Mouse (Mus musculus): ENCODE measurements at regions not wholly inside any gene's neighbourhood (a gene's known extent, or its start where the extent isn't known, plus 50 kb on each side); places are given as distances from the start of the nearest gene placed in this dataset.
A peak's percentile ranks its signal among the peaks of the same experiment; 100 is the strongest.

DNA sequence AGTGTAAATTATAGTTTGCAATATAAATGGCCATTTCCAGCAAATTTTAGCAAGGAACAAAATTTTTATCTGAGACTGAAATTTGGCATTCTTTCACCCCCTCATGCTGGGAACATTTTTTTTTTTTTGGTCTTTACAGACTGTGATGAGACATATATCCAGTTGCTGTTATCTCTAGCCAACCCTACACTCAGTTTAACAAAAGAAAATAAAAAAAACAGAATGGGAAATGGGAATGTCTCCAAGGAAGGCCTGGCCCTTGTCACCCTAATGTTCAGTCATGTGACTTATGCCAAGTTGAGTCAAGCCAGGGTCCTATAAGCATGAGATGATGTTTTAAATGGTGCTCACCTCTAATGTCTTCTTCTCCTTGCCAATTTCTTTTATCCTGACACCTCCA lies 289.2 kb upstream of the Zfp64 start:
- no peak for ATAC-seq
- no peaks in the 10 kb centered on the region for H3K36me3 ChIP-seq (ENCODE audit: control insufficient read depth, insufficient read depth, low read length)
- no peak overlapping the region for H3K4me2 ChIP-seq (ENCODE audit: low read length)
- no peak overlapping the region for H3K4me3 ChIP-seq (ENCODE audit: low read length)
- no peaks in the 10 kb centered on the region for H3K4me1 ChIP-seq (ENCODE audit: control insufficient read depth, insufficient read depth, low read depth, low read length)
- no peak overlapping the region for H3K27ac ChIP-seq (ENCODE audit: low read depth, low read length)
- H3K27me3 ChIP-seq (replicated peaks; ENCODE audit: control insufficient read depth, insufficient read depth, low read length), result no peaks in the 10 kb centered on the region
- H3K9ac ChIP-seq (ENCODE audit: low read depth, low read length), result no peak overlapping the region
- no peaks in the 10 kb centered on the region for H3K9me3 ChIP-seq (ENCODE audit: control insufficient read depth, low read length)

DNA sequence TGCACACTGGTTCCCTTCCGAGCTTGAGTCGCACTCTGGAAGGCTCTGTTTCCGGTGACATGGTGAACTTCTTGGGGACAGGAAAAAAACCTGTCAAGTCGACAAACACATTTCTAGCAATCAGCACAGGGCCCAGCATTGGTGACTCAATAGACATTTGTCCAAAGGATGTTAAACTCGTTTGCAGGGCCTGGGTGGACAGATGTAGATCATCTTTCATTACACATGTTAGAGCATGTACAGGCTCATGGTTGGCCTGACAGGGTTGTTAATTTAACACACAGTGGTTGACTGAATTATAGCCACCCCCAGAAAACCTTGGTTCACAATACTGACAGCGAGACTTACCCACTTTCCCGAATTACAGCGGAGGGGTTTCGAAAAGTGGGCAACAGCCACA lies 288.6 kb upstream of the Zfp64 start:
- Histone ChIP-seq H3K27ac (ENCODE audit: low read depth, low read length) (no peak overlapping the region), H3K9ac (ENCODE audit: low read depth, low read length) (no peak overlapping the region), H3K9me3 (ENCODE audit: control insufficient read depth, low read length) (no peaks in the 10 kb centered on the region), H3K4me1 (ENCODE audit: control insufficient read depth, insufficient read depth, low read depth, low read length) (no peaks in the 10 kb centered on the region), H3K36me3 (ENCODE audit: control insufficient read depth, insufficient read depth, low read length) (no peaks in the 10 kb centered on the region), H3K27me3 (replicated peaks; ENCODE audit: control insufficient read depth, insufficient read depth, low read length) (no peaks in the 10 kb centered on the region), H3K4me3 (ENCODE audit: low read length) (no peak overlapping the region), H3K4me2 (ENCODE audit: low read length) (no peak overlapping the region)
- ATAC-seq, result no peak
- 95% methylated on average over 9 of the region's 9 CpGs for WGBS

DNA sequence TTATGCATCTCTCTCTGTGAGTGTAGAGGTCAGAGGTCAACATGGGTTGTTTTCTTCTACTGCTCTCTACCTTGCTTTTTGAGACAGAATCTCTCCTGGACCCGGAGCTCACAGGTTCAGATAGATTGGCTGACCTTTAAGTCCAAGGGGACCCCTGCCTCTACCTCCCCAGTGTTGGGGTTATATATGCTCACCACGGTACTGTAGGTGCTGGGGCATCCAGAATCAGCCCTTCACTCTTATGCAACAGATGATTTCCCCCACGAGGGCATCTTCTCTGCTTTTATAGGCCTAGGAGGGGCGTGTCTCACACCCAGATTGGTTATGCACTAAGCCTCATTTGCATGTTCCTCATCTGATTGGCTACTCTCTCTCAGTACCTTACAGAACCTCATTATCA lies 282.5 kb upstream of the Zfp64 start:
- Histone ChIP-seq H3K4me3 (ENCODE audit: low read length) (no peak overlapping the region), H3K27ac (ENCODE audit: low read depth, low read length) (no peak overlapping the region), H3K4me2 (ENCODE audit: low read length) (no peak overlapping the region), H3K4me1 (ENCODE audit: control insufficient read depth, insufficient read depth, low read depth, low read length) (no peaks in the 10 kb centered on the region), H3K36me3 (ENCODE audit: control insufficient read depth, insufficient read depth, low read length) (no peaks in the 10 kb centered on the region), H3K27me3 (replicated peaks; ENCODE audit: control insufficient read depth, insufficient read depth, low read length) (no peaks in the 10 kb centered on the region), H3K9ac (ENCODE audit: low read depth, low read length) (no peak overlapping the region), H3K9me3 (ENCODE audit: control insufficient read depth, low read length) (no peaks in the 10 kb centered on the region)
- no peak for ATAC-seq
- WGBS, result 95% methylated on average over 4 of the region's 4 CpGs

DNA sequence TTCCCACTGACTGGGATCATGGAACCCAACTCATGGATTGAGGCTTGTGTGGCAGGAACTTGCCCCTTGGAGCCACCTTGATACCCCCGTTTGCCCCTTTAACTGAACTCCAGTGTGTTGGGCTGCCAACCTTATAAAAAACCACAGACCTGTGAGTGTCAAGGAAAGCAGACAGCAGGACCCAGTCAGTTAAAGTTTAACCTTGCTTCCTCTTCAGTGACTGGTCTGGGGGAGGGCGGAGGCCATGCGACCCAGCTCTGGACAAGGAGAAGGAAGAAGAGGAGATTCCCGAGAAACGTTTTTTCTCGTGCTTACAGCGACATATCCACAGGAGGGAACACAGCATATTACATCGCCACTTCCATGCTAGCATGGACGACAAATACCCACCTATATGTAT lies 281.9 kb upstream of the Zfp64 start:
- Histone ChIP-seq H3K4me3 (ENCODE audit: low read length) (no peak overlapping the region), H3K4me2 (ENCODE audit: low read length) (no peak overlapping the region), H3K27ac (ENCODE audit: low read depth, low read length) (no peak overlapping the region), H3K9me3 (ENCODE audit: control insufficient read depth, low read length) (no peaks in the 10 kb centered on the region), H3K36me3 (ENCODE audit: control insufficient read depth, insufficient read depth, low read length) (no peaks in the 10 kb centered on the region), H3K27me3 (replicated peaks; ENCODE audit: control insufficient read depth, insufficient read depth, low read length) (no peaks in the 10 kb centered on the region), H3K9ac (ENCODE audit: low read depth, low read length) (no peak overlapping the region), H3K4me1 (ENCODE audit: control insufficient read depth, insufficient read depth, low read depth, low read length) (no peaks in the 10 kb centered on the region)
- no peak for ATAC-seq
- WGBS, result 91% methylated on average over 9 of the region's 9 CpGs

DNA sequence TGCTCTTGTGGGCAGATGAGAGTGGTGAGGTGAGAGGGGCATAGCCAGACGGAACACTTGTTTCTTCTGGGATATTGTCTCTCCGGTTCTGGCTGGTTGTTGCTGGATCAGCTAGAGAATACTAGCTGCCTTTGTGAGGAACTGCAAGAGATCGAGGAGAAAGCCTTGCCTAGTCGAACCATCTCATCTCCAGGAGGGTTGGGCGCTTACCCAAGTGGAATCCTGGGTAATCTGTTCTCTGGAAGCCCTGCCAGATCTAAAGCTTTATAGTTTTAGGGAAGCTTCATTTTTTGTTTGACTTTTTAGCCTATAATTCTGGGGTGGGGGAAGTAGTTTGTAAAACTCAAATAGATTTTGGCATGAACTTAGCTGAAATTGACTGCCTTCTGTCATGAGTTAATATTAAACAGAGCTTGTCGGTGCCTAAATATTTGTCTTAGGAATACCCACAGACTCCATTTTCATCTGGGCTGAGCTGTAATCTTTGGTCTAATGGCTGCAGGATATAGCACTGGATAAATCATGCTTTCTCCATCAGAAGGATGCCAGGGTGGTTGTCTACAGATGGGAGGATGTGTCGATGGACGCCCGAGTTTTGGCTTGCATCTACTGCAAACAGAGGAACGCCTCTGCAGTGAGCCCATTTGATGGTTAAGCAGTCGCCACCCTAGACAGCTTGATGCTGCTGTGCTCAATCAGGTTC lies 279.1 kb upstream of the Zfp64 start:
- H3K4me2 ChIP-seq (ENCODE audit: low read length), result no peak overlapping the region
- H3K9me3 ChIP-seq (ENCODE audit: control insufficient read depth, low read length), result no peaks in the 10 kb centered on the region
- WGBS, result 88% methylated on average over 11 of the region's 11 CpGs
- H3K36me3 ChIP-seq (ENCODE audit: control insufficient read depth, insufficient read depth, low read length), result no peaks in the 10 kb centered on the region
- H3K9ac ChIP-seq (ENCODE audit: low read depth, low read length), result no peak overlapping the region
- H3K27me3 ChIP-seq (replicated peaks; ENCODE audit: control insufficient read depth, insufficient read depth, low read length), result no peaks in the 10 kb centered on the region
- no peak overlapping the region for H3K4me3 ChIP-seq (ENCODE audit: low read length)
- ATAC-seq, result no peak
- no peak overlapping the region for H3K27ac ChIP-seq (ENCODE audit: low read depth, low read length)
- H3K4me1 ChIP-seq (ENCODE audit: control insufficient read depth, insufficient read depth, low read depth, low read length), result no peaks in the 10 kb centered on the region

DNA sequence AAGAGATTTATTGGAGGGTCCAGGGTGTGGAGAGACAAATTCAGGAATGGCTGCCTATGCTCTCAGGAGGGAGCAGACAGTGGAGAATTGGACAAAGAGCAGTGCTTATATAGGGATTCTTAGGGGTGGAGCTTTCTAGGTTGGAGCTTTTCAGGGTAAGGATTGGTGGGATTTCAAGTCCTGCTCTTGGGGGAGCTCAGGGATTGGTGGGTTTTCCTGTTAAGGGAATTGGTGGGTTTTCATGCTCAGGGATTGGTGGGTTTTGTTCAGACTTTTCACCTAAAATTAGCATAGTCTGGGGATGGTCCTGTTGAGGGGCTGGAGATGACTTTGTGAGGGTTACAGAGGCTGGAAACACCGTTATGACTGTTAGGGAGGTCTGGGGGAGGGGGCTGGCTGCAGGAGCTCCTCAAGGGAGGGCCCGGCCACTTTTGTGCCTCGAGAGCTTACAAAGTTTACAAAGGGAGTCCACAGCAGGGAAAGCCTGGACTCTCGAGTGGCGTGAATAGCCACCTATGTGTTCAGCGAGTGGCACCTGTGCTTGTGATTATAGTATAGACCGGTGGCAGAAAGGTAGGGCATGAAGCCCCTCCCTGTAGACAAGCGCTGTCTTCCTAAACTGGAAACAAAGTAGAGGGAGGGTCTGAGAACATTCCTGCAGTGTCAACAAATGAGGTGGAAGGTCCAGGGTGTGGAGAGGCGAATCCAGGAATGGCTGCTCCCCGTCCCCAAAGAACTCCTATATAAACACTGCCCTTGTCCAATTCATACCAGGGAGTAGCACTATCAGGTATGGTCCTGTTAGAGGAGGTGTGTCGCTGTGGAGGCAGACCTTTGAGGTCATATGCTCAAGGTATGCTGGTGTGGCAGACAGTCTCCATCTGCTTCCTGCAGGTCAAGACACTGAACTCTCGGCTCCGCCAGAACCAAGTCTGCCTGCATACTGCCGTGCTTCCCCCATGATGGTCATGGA lies 278.1 kb upstream of the Zfp64 start:
- no peak overlapping the region for H3K27ac ChIP-seq (ENCODE audit: low read depth, low read length)
- H3K4me3 ChIP-seq (ENCODE audit: low read length), result no peak overlapping the region
- WGBS, result 79% methylated on average over 14 of the region's 14 CpGs
- no peak overlapping the region for H3K4me2 ChIP-seq (ENCODE audit: low read length)
- H3K9me3 ChIP-seq (ENCODE audit: control insufficient read depth, low read length), result no peaks in the 10 kb centered on the region; the same call in 1 of the 2 replicates
- ATAC-seq, result no peak
- H3K4me1 ChIP-seq (ENCODE audit: control insufficient read depth, insufficient read depth, low read depth, low read length), result no peaks in the 10 kb centered on the region
- no peak overlapping the region for H3K9ac ChIP-seq (ENCODE audit: low read depth, low read length)
- no peaks in the 10 kb centered on the region for H3K36me3 ChIP-seq (ENCODE audit: control insufficient read depth, insufficient read depth, low read length)
- no peaks in the 10 kb centered on the region for H3K27me3 ChIP-seq (replicated peaks; ENCODE audit: control insufficient read depth, insufficient read depth, low read length)

DNA sequence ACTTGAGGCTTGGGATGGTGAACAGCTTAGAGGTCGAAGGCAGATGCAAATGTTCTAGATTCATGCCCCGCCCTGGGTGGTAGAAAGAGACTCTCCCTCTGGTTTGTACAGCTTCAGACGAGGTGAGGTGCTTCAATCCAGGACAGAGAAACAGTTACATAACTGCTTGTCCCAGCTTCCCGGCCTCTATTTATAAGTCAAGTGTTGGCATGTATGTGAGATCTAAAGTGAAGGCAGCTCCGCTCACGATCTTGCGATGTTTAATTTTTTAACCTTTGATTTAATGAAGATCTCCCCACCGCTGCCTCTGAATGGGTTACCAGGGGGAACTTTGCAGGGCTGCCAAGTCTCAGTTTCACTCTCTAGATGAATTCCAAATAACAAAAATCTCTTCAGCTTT lies 266.9 kb upstream of the Zfp64 start:
- ATAC-seq, result no peak
- Histone ChIP-seq H3K36me3 (ENCODE audit: control insufficient read depth, insufficient read depth, low read length) (no peaks in the 10 kb centered on the region), H3K27me3 (replicated peaks; ENCODE audit: control insufficient read depth, insufficient read depth, low read length) (no peaks in the 10 kb centered on the region), H3K9me3 (ENCODE audit: control insufficient read depth, low read length) (no peaks in the 10 kb centered on the region), H3K27ac (ENCODE audit: low read depth, low read length) (no peak overlapping the region), H3K4me1 (ENCODE audit: control insufficient read depth, insufficient read depth, low read depth, low read length) (no peaks in the 10 kb centered on the region), H3K4me3 (ENCODE audit: low read length) (no peak overlapping the region), H3K9ac (ENCODE audit: low read depth, low read length) (no peak overlapping the region), H3K4me2 (ENCODE audit: low read length) (no peak overlapping the region)
- 77% methylated on average over 8 of the region's 8 CpGs for WGBS

DNA sequence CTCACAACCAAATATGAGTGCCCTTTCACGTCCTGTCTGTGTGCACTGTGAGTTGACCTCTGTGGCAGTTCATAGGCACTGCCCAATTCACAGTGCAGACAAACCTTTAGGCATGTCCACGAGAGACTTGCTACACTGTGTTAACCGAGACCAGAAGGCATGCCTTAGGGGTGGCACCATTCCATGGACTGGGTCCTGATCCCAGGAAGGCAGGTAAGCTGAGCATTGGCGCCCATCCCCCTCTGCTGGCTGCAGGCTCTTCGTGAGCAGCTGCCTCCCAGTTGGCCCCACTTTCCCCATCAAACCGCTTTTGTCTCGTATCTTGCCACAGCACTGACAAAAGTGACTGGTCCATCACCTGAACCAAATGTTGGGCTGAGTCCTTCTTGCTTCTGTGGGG lies 265.8 kb upstream of the Zfp64 start:
- Histone ChIP-seq H3K9me3 (ENCODE audit: control insufficient read depth, low read length) (no peaks in the 10 kb centered on the region), H3K27me3 (replicated peaks; ENCODE audit: control insufficient read depth, insufficient read depth, low read length) (no peaks in the 10 kb centered on the region), H3K9ac (ENCODE audit: low read depth, low read length) (no peak overlapping the region), H3K4me1 (ENCODE audit: control insufficient read depth, insufficient read depth, low read depth, low read length) (no peaks in the 10 kb centered on the region), H3K4me3 (ENCODE audit: low read length) (no peak overlapping the region), H3K36me3 (ENCODE audit: control insufficient read depth, insufficient read depth, low read length) (no peaks in the 10 kb centered on the region), H3K27ac (ENCODE audit: low read depth, low read length) (no peak overlapping the region), H3K4me2 (ENCODE audit: low read length) (no peak overlapping the region)
- WGBS, result 76% methylated on average over 7 of the region's 7 CpGs
- no peak for ATAC-seq

DNA sequence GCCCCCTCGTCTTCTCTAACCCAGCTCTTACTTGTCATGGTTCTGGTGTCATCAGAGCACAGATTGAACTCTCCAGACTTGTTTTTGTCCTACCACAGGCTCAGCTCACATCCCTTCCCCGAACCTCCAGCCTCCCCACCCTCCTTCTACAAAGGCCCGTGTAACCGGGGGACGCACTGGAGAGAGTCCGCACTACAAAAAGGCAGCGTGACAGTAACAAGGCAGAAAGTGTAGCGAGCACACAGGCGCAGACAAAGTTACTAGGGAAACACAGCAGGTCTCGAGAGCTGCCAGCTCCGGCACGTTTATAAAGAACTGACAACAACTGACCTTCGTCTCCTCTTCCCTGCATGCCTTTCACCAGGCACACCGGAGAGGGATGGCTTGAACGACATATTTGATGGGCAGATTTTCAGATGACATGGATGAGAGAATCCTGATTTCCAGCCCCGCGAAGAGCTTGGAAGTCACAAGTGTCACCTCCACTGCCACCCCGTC lies 260.2 kb upstream of the Zfp64 start:
- H3K9ac ChIP-seq (ENCODE audit: low read depth, low read length), result no peak overlapping the region
- H3K9me3 ChIP-seq (ENCODE audit: control insufficient read depth, low read length), result no peaks in the 10 kb centered on the region
- H3K4me2 ChIP-seq (ENCODE audit: low read length), result peak overlapping the region; percentile 8; the same call in 1 of the 2 replicates
- no peak overlapping the region for H3K27ac ChIP-seq (ENCODE audit: low read depth, low read length)
- ATAC-seq, result no peak
- peaks cover 2% of the 10 kb centered on the region; the same call in 1 of the 2 replicates for H3K4me1 ChIP-seq (ENCODE audit: control insufficient read depth, insufficient read depth, low read depth, low read length)
- no peak overlapping the region for H3K4me3 ChIP-seq (ENCODE audit: low read length)
- 42% methylated on average over 18 of the region's 18 CpGs for WGBS
- no peaks in the 10 kb centered on the region for H3K27me3 ChIP-seq (replicated peaks; ENCODE audit: control insufficient read depth, insufficient read depth, low read length)
- no peaks in the 10 kb centered on the region for H3K36me3 ChIP-seq (ENCODE audit: control insufficient read depth, insufficient read depth, low read length)

All from hindbrain, embryonic 16.5 days (tissue).